Mouse (Mus musculus) A20 (cell line): ENCODE data around the gene Nptxr.

Experiments
- DNase-seq: peaks from one replicate; pipeline ENCODE4 v3.0.0-alpha.2; 2011; ENCODE audit warnings: low read depth, low spot score

Gene Nptxr

GRCm38 (mm10) chr15:79753420-79753752 is 51.2 kb downstream of the Nptxr start:
- DNase-seq = no peak

DNA sequence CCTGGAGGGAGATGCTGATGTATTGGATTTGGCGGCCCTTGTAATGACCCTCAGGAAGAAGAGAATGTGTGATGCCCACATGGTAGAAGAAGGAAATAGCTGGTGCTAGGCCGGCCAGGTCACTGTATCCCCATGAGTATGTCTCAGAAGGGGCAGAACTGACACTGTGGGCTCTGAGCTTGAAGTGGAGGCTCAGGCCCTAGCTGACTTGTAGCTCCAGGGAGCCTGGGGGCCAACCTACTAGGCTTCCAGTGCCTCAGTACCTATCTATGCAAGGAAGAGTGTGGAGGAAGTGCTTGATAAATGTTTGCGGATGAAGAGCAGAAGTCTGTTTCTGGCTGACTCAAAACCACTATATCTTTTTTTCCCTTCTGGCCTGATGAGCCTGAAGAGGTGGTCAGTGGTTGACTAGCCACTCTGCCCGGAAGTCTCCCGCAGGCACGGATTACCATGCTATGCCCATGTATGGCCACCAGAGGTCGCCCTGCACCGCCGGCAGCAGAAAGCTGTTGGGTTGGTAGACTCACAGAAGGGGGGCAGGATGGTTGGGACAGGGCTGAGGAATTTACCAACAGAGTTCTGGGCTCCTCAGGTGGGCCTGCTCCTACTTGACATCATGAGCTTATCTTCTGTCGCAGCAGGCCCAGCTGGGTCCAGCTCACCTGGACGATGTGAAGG is 51.7 kb downstream of the Nptxr start:
- peak; percentile 68 for DNase-seq

- DNase-seq = peak; percentile 53
These were observed 52.8 kb downstream of the Nptxr start for GRCm38 (mm10) chr15:79751772-79752171.

- no peak for DNase-seq
These were observed 54.3 kb downstream of the Nptxr start for GRCm38 (mm10) chr15:79750266-79750665.

- peak; percentile 41 for DNase-seq
These were observed 55.4 kb downstream of the Nptxr start for GRCm38 (mm10) chr15:79749162-79749561.

- DNase-seq = peak; percentile 82
These were observed 56.6 kb downstream of the Nptxr start for GRCm38 (mm10) chr15:79747998-79748397.

- no peak for DNase-seq
These were observed 58.7 kb downstream of the Nptxr start for GRCm38 (mm10) chr15:79745883-79746282.

GRCm38 (mm10) chr15:79745312-79745711 is 59.3 kb downstream of the Nptxr start:
- no peak for DNase-seq

DNA sequence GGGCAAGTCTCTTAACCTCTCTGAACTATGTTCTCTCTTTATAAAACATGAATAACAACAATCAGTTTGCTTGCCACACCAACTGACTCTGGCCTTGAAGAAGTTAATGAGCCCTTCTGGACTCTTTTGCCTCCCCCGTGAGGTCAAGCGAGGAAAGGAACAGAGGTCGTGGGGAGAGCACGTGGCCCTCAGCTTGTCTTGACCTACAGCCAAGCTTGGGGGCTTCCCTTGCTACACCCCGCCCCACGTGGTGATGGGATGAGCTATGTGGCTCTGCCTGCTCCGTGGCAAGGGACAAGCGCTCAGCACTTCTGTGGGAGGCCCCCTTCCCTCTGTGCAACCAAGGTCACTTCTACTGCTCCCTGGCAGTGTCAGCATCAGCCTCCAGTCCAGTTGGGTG is 59.8 kb downstream of the Nptxr start:
- no peak for DNase-seq

DNA sequence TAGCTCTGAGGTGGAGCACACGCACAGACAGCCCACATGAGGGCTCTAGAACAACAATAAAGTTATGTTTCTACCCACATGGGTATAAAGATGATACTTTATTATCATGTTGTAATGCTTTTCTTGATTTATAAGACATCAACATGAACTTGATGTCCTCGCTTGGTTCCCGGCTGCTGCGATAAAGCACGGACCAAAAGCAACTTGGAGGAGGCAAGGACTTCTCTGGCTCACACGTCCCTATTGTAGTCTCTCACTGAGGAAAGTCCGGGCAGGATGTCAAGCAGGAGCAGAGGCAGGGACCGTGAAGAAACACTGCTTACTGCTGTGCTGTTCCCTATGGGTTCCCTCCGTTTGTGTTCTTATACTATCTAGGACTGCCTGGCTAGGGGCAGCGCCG is 60.6 kb downstream of the Nptxr start:
- DNase-seq = no peak

- no peak for DNase-seq
These were observed 61.9 kb downstream of the Nptxr start for GRCm38 (mm10) chr15:79742706-79743023.

DNA sequence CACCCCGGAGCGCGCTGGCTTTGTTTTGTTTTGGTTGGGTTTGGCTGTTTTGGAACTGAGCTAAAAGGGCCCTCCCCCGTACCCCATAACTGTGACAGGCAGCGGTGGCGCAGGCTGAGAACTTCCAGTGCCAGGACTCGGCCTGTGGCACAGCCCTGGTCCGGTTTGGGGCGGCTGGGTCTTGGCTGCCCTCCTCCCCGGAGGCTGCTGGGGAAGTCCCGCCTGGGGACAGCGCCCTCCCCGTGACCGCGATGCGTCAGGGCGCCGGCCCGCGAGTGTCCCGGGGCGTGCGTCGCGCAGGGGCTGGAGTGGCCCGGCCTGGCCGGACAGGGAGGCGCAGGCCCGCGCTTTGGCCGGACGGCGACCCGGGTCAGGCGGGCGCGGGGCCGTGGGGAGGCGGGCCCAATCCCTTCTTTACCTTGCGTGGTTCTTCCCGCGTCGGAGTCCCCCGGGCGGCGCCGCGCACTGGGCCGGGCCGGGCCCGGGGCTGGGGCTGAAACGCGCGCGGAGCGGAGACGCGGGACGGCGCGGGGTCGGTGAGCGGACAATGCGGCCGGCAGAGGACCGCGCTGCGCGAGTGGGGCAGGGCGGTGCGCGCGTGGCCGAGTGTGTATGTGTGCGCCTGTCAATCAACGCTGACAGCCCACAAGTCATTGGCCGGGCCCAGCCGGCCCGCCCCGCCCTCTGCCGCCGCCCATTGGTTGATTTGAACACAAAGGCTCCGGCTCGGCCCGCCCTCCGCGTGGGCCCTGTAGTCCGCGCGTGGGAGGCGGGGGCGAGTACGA is 62.5 kb downstream of the Nptxr start, which contains the start of gene Sun2:
Gene Sun2 (minus strand): TSS at position 616 of the 785 bp plus-strand sequence.
- peak; percentile 90 for DNase-seq

DNA sequence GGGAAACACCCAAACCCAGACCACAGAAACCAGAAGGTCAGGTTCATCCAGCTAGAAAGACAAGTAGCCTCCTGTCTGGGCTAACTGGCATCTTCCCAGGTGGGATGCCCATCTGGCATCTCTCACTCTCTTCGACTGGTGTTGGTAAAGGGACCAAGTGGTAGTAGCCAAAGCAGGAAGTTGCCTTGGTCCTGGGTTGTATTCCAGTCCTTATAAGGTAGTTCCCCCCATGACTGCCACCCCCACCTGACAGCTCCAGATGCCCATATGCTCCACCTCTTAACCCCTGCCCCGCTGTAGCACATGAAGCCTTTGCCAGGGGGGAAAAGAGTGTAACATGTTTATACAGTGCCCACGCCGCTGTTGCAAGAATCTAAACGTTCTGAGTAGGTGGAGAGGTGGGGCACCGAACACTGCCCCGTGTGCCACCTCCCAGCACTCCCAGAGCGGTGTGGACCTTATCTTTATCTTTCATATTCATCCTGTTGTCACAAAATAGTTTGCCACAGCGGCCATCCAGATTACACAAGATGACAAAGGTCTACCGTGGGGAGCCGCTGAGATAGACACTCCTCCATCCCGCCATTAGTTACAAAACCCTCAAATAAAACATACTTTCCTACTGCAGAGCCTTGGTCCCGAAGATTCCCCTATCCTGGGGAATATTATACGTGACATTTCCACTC is 63.2 kb downstream of the Nptxr start:
- peak; percentile 69 for DNase-seq

- DNase-seq = no peak
These were observed 63.8 kb downstream of the Nptxr start for GRCm38 (mm10) chr15:79740739-79741138.
